Mouse (Mus musculus) common myeloid progenitor, adult 5-6 weeks (primary cell): ENCODE data around the gene Psd. TPM values are rescaled to one million over a fixed set of nuclear protein-coding genes. Genes with fewer than 3 reads are reported as not detected.

Experiments
- ATAC-seq: replicated peaks from 2 replicates; pipeline ENCODE4 v1.8.0; 2016; ENCODE audit warnings: low read depth, mild to moderate bottlenecking, moderate TSS enrichment, inconsistent platforms; ENCODE audit not compliant: poor library complexity, severe bottlenecking
- total RNA-seq: library from RNA; stranded (forward); fragments of 200-1000, 187-1606 nt; gene quantifications from 2 replicates; pipeline ENCODE4 v1.2.3, GENCODE M21; 2017

Psd gene
- total RNA-seq, 1 experiment from 2014 or later = 0.69 TPM

DNA sequence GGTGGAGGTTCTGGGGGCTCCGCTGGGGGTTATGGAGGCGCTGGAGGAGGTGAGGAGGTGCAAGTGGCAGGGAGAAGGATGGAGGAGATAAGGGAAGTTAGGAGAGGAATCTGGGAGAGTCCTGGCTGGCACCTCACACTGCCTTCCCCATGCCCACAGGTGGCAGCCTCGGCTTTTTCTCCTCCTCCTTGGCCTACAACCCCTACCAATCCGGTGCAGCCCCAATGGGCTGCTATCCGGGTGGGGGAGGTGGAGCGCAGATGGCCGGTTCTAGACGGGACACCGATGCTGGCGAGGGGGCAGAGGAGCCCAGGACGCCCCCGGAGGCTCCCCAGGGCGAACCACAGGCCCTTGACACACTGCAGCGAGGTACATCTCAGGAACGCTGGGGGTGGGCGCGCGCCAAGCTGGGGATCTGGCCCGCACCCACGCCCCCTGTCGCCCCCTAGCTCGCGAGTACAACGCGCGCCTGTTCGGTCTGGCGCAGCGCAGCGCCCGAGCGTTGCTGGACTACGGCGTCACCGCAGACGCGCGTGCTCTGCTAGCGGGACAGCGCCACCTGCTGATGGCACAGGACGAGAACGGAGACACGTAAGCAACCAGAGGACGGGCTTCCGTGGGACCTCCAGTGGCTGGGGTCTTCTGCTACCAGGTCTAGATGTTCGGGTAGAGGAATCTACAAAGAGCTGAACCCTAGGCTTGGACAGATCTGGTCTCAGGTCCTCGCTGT, 18.1 kb downstream of the Psd start:
- ATAC-seq = peak; percentile 41

DNA sequence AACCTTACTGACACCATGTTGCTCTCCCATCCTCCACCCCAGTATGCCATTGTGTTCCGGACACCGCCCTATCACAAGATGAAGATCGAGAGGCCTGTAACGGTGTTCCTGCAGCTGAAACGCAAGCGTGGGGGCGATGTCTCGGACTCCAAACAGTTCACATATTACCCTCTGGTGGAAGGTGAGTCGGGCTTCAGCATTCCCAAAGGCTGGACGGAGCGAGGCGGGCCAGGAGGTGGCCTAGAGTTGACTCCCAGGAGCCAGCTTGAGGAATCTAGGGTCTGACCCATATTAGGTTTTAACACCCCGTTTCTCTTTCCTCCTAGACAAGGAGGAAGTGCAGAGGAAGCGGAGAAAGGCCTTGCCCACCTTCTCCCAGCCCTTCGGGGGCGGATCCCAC, 18.7 kb downstream of the Psd start:
- no peak for ATAC-seq

DNA sequence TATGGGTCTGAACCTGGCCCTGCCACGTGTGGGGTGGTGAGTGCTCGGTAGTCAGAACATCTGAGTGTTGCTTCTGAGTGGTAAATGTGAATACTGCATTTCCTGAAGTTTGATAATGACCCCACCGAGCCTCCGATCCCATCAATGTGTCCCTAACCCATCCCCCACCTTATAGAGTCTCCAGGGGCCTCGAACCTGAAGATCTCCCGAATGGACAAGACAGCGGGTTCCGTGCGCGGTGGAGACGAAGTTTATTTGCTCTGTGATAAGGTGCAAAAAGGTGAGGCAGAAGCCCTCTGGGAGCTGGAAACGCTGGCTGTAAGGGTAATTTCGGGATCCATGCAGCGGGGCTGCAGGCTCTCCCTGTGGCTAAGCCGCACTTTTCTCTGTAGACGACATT, 19.2 kb downstream of the Psd start:
- no peak for ATAC-seq

DNA sequence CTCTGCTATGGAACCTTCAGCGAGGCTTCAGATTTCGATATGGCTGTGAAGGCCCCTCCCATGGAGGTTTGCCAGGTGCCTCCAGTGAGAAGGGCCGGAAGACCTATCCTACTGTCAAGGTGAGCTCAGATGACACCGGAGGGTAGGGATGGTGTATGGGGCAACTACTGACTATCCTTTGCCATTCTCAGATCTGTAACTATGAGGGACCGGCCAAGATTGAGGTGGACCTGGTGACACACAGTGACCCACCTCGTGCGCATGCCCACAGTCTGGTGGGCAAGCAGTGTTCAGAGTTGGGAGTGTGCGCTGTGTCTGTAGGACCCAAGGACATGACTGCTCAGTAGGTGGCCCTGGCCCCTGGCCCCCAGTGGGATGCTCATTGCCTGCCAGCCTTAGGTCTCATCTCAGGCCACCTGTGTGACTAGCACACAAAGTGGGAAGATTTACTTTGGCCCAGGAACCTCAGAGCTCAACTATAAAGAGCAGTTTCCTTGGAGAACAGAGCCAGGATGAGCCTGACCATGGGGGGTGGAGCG, 20.1 kb downstream of the Psd start:
- ATAC-seq = no peak

DNA sequence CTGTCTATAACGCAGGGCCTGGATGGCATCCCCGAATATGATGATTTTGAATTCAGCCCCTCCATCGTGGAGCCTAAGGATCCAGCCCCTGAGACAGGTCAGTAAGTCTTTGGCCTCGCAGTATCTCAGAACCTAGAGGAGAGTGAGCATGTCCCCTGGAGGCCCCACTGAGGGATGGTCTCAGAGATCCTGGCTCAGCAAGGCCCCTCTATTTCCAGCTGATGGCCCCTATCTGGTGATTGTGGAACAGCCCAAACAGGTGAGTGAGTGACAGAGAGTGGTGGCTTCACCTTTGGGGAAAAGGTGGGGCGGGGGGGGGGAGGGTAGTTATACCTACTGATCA, 20.7 kb downstream of the Psd start:
- ATAC-seq = no peak

DNA sequence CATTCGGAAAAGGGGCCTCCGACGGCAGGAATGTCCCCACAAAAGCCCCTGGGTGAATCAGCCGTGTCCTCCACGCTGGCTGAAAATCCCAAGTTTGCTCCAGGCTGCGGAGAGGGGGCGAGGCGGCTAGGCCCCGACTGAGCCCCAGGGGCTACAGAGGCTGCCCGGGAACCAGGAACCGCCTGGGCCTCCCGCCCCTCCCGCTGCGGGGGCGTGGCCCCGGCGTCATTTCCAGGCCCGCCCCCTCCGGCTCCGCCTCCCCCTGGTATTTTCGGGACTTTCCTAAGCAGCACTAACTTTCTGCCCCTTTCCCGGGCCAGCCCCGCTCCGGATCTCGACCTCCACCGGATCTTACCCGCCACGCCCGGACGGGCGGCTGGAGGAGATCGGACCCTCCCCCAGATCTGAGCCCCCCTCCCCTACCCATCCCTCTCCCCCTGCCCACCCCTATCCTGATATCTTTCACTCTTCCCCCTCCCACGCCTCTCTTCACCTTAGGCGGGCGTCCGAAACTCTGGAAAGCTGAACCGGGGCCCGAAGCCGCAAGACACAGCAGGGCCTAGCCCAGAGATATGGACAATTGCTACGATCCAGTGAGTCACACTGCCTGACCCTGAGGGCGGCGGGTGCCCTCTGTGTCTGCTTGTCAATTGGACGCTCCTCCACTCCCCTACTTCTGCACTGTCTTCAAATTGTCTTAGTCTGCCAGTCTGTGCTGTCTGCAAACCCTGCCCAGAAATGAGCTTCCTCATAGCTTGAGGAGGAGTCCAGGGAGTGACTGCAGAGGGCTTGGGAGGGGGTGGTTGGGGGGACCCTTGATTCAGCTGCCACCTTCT, 21.3 kb downstream of the Psd start:
- ATAC-seq = peak; percentile 43

DNA sequence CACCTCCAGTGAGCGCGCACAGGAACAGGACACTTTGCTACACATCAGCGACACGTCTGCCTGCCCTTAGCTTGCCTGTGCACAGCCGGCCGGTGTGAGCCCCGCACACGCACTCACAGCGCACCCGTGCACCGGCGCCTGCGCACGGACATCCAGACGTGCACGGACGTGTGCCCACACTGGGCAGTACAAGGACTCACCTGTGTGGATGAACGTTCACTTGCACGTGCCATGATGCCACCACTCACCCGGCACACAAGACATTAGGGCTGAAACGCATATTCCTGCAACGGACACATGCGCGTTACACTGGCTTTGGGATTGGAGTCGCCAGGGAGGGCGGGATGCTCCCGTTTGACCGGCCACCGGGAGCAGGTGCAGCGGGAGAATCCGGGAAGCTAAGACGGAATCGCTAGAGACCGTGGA, 22.0 kb downstream of the Psd start:
- ATAC-seq = peak; percentile 19

DNA sequence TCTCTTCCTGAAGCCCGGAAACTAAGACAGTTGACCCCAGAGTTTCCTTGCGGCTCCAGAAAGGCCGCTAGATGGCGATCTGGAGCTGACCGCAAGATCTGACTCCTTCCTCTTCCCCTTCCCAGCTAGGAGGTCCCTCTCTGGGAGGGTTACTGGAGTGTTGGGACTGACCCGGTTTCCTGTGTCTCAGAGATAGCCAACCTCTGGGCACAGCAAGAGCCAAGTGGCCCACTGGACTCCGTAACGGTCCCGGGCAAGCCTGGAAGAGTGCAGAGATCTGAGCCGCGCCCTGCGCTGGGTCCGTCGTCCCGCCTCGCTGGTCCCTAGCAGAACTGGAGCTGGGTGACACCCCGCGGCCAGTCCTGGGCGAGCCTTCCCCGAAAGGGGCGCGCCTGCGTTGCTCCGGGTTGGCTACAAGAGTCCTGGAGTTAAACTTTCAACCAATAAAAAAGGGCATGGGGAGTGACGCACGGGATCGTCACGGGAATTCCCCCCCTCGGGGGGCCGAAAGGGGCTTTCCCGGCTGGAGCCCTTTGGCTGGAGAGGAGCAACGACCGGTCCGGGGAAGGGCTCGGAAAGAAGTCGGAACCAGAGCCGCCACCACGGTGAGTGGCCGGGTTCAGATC, 22.6 kb downstream of the Psd start, which contains the start of gene Nfkb2:
Gene Nfkb2 (plus strand): TSS at position 105 of the 626 bp plus-strand sequence.
- ATAC-seq = peak; percentile 70

DNA sequence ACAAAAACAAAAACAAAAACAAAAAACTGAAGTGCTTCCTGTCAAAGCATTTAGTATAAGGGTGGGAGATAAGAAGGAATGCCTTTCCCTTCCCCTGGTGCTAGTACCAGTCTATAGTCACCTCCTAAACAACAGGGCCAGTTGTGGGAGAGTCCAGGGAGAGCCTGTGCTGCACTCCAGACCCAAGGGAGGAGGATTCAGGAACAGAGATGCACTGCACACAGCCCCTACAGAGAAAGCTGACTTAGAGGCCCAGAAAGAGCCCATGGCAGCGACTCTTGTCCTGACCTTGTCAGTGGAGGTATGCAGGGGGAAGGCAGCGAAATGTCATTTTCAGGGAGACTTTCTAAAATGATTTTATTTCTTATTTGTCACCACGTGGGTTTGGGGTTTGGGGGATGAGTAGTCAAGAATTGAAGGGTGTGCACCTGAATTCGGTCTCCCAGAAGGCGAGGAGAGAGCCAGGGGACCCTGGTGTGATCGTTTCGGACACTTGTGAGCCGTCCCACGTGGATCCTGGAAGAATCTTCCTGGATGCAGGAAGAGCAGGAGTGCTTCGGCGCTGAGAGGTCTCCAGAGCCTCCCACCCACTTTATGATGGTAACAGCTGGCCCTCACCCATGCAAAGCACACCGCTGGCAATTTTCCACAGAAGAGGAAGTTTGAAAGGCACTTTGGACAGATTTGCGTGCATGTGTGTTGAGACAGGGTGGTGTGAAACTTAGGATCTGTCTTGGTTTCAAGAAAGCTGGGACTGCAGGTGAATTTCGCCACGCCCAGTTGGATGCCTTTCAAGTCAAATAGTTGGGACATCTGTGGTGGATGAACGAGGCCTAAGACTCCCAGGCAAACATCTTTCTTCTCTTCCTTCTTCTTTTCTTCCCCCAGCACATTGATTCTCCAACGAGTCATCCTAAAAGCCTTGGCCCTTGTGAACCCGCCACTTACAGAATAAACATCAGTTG, 23.4 kb downstream of the Psd start:
- ATAC-seq = no peak

DNA sequence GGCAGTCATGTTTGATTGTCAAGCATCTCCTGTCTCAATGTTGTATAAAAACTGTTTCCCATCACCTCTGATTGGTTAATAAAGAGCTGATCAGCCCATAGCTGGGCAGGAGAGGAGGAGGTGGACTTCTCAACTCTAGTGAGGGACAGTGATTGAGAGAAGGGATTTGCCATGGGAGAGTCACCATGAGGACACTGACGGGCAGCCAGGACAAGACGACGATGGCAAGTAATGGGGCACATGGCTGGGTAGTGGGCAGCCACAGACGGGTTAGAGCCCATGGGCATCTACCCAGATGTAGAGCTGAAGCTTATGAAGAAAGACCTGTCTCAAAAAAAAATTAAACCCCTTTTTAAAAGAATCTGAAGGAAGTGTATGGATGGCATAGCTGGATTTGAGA, 24.4 kb downstream of the Psd start:
- ATAC-seq = no peak

DNA sequence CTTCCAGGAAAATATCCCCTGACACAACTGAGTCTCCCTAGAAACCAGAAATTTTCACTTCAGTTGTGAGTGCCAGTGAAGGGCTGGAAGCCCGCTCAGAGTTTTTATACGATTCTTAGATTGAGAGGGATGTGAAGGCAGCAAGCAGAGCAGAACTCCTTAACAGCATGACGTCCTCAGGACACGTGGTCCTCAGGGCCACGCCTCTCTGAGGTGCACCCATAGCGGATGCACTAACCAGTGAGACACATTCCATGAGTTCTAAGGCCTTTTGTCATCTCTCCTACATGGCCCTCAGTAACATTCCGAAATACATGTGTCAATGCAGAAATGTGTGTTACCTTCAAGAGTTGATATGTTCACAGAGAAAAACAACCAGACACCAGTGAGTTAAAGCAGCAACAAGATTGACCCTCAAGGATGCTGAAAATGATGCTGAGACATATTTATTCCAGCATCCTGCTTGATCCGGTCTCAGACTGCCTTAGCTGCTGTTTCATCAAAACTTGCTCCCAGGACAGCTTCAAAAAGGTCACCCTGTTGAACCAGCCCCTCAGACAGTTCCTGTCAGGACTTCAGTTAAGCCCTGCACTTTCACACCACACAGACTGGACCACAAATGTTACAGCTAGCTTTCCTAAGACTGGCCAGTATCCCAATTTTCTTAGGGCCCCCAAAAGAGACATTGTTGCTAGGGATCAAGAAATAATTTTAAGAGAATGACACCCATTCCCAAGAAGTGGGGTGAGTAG, 26.5 kb downstream of the Psd start:
- no peak for ATAC-seq

DNA sequence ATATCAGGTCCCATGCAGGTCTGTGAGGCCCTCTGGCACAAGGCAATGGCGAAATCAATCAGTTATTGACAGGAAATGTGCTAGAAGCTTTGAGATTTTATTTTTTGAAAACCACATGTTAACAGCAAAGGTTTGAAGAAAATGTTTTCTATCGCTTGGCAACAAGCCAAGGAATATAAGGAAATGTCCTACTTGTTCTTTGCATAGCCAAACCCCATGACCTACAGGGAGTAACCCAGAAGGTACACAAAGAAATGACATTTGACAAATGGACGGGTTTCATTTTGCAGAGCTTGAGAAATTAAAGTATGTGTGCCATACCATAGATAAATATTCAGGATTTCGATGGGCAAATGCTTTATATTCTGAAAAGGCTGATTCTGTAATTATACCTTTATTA, 30.0 kb downstream of the Psd start:
- no peak for ATAC-seq

DNA sequence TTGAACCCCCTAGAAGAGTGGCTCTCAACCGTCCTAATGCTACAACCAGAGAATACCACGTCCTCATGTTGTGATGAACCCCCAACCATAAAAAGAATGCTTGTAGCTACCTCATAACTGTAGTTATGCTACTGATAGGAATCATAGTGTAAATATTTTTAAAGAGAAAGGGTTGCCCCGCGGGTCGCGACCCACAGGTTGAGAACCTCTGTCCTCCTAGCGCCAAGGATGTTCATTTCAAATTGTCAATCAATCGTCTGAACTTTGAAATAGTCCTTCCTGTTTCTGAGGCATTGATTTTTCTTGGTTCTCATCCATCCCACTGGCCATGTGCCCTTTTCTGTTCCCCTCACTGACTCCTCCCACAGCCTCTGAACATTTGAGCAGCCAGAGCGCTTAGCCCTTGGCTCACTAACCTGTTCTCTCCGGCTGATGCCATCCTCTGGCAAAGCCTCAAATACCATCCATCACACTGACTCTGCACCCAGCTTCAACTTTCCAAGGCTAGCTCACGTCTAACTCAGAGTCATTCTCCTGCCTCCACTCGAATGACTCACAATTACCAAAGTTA, 36.3 kb downstream of the Psd start:
- ATAC-seq = no peak

DNA sequence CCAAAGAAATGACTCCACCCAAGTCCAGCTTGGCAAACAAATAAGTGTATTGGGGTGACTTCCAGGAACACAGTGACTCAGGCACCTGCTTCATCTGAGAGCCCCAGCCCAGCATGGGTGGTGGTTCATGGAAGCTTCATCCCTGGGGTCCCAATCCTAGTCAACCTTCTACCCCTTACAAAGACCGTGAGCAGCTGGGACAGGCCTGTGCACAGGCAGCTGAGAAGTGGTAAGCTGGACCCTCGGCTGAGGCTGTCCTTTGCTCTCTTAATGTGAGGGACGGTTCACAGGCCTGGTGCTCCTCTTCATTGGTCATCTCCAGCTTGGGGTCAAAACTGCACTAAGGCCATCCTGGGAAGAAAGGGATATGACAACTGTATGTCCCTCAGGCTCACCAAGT, 39.4 kb downstream of the Psd start:
- no peak for ATAC-seq

DNA sequence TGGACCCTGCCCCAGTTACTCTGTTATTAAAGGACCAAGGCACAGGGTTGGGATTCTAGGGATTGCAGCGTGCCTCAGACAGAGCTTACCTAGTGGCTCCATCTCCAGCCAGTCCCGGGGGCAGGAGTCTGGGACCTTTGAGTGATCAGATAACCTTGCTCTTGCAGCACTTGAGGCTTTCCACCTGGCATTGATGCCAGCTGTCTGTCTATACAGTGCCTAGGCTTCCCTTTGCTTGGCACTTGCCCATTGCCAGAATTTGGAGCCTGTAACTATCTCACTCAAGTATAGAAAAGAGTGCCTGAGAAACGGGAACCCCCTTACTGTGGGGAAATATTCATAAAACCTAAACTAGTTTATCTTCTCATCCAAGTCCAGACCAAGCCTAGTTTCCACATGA, 40.0 kb downstream of the Psd start:
- ATAC-seq = no peak

DNA sequence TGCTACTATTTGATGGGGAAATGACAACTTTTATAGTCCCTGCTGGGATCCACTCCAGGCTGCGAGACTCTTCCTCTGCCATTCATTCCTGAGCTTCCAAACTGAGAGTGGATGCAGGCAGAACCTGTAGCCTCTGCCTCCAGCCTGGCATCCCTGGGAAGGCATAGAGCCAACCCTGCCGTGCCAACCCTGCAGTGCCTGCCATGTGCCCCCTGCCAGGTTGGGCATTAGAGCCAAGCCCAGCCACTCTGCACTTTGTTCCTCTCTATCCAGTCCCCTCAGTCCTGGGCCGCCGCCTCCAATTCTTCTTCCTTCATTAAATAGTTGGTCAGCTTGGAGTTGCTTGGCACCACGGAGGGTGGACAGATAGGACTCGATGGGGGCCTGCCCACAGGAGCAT, 40.9 kb downstream of the Psd start:
- ATAC-seq = no peak

DNA sequence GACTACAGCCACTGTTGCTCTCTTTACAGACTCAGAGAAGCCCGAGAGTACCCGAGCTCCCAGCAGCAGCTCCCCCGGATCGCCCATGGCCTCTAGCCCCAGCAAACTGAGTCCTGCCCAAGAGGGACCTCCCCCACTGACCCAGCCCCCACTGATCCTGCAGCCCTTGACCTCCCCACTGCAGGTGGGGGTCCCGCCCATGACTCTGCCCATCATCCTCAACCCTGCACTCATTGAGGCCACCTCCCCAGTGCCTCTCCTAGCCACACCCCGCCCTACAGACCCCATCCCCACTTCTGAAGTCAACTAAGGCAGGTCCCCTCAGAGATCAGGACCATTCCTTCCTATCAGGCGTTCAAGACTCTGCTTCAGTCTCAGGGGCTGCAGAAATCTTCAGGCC, 41.3 kb downstream of the Psd start:
- no peak for ATAC-seq

DNA sequence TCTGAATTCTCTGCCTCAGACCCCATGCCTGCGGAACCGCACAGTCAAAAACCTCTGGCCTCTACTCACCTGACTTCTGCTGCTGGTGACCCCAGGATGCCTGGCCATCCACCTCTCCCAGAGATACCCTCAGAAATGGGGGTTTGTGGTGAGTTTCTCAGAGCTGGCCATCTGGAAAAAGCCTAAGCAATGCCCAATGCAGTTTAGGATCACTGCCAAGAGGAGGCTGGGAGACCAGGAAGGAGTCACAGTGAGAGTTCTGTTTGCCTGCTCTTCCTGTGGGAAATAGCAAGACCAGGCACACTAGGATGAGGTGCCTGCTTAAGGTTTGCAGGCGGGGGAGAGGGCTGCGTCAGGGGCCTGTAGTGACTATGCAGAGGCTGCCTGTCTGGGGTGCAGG, 42.3 kb downstream of the Psd start:
- no peak for ATAC-seq
